Mouse (Mus musculus) stomach, postnatal 0 days (tissue): Measurements from ENCODE around the gene Parva.

ENCODE experiments used
- CTCF ChIP-seq: IDR thresholded peaks from 2 replicates; pipeline ENCODE4 v1.5.1; 2016; ENCODE audit warnings: antibody characterized with exemption, low read depth, mild to moderate bottlenecking, moderate library complexity
- EP300 ChIP-seq: optimal IDR thresholded peaks from 2 replicates; pipeline ENCODE3; 2016; ENCODE audit warnings: antibody characterized with exemption

DNA sequence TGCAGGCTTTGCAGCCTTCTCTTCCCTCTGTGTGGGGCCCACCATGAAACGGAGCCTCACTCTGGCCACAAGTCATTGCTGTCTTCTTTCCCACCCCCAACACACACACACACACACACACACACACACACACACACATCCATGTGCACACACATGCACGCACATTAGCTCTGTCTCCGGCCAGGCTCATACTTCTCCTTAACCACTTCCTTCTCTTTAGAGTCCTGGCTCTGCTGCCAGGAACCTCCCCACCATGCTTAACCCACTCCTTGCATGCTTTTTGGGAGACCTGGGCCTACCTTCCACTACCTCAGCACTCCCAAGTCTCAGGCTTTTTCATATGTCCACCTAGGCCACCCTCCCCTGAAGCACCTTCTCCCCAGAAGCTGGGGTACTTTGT lies 76.6 kb downstream of the Parva start:
- TF ChIP-seq EP300, result no peak
- TF ChIP-seq CTCF, result no peak
